Mouse (Mus musculus) neural tube, embryonic 13.5 days (tissue): ENCODE measurements at regions not wholly inside any gene's neighbourhood (a gene's known extent, or its start where the extent isn't known, plus 50 kb on each side); places are given as distances from the start of the nearest gene placed in this dataset.
"Not testable (repeated sequence)": the region's sequence is repeated elsewhere in the genome, so short reads cannot be mapped to it uniquely, and the experiment has no call there.

Experiments
- ATAC-seq: fragments of 200-750 bp; cut with Nextera tagmentation; 2 replicates; pipeline ENCODE4 v1.8.0; 2017; ENCODE audit warnings: low read depth, mild to moderate bottlenecking, moderate TSS enrichment, moderate library complexity
- H3K27ac ChIP-seq: fragments of 300-500 bp; sonication (generic); replicated peaks from 2 replicates; pipeline ENCODE4 v1.5.1; 2015; ENCODE audit warnings: moderate library complexity, mild to moderate bottlenecking, inconsistent platforms
- H3K27me3 ChIP-seq: fragments of 300-500 bp; sonication (generic); 2 replicates; pipeline ENCODE4 v1.6.1; 2015; ENCODE audit warnings: mild to moderate bottlenecking, inconsistent platforms
- H3K36me3 ChIP-seq: fragments of 300-500 bp; sonication (generic); 2 replicates; pipeline ENCODE4 v1.6.1; 2015; ENCODE audit warnings: mild to moderate bottlenecking, inconsistent platforms
- H3K4me1 ChIP-seq: fragments of 300-500 bp; sonication (generic); replicated peaks from 2 replicates; pipeline ENCODE4 v1.6.1; 2015; ENCODE audit warnings: inconsistent platforms
- H3K4me2 ChIP-seq: fragments of 300-500 bp; sonication (generic); 2 replicates; pipeline ENCODE4 v1.6.1; 2015; ENCODE audit warnings: inconsistent platforms, mild to moderate bottlenecking, moderate library complexity
- H3K4me3 ChIP-seq: fragments of 300-500 bp; sonication (generic); 2 replicates; pipeline ENCODE4 v1.5.1; 2015; ENCODE audit warnings: mild to moderate bottlenecking, inconsistent platforms
- H3K9ac ChIP-seq: fragments of 300-500 bp; sonication (generic); 2 replicates; pipeline ENCODE4 v1.6.1; 2015; ENCODE audit warnings: moderate library complexity, mild to moderate bottlenecking, inconsistent platforms
- H3K9me3 ChIP-seq: fragments of 300-500 bp; sonication (generic); 2 replicates; pipeline ENCODE4 v1.6.1; 2016; ENCODE audit warnings: inconsistent platforms
- WGBS: fragments of 180-500 bp; shearing (Covaris S2); methylation state at CpG from one replicate; pipeline ENCODE4 v1.1.7; 2015; 5-methylcytosine and 5-hydroxymethylcytosine counted together

- H3K27ac ChIP-seq = no peak overlapping the region
- no peaks in the 10 kb centered on the region for H3K9me3 ChIP-seq
- no peak overlapping the region for H3K9ac ChIP-seq
- ATAC-seq = no peak
- no peak overlapping the region for H3K4me3 ChIP-seq
- WGBS = 95% methylated on average over 2 of the region's 2 CpGs
- no peak overlapping the region for H3K4me2 ChIP-seq
- 0 out of 2 replicates have a peak, but pooled peaks cover 5% of the 10 kb centered on the region for H3K4me1 ChIP-seq
- 0 out of 2 replicates have a peak, but pooled peaks cover 6% of the 10 kb centered on the region for H3K27me3 ChIP-seq
- no peaks in the 10 kb centered on the region for H3K36me3 ChIP-seq
Observed at GRCm38 (mm10) chr7:125149151-125149550, 295.3 kb upstream of the Kdm8 start.

GRCm38 (mm10) chr7:125149740-125150139 lies 294.7 kb upstream of the Kdm8 start:
- H3K9ac ChIP-seq = no peak overlapping the region
- no peak overlapping the region for H3K4me3 ChIP-seq
- no peak overlapping the region for H3K4me2 ChIP-seq
- H3K27me3 ChIP-seq = 0 out of 2 replicates have a peak, but pooled peaks cover 6% of the 10 kb centered on the region
- ATAC-seq = no peak
- 67% methylated on average over 1 of the region's 1 CpGs for WGBS
- no peaks in the 10 kb centered on the region for H3K36me3 ChIP-seq
- H3K27ac ChIP-seq = no peak overlapping the region
- no peaks in the 10 kb centered on the region for H3K9me3 ChIP-seq
- H3K4me1 ChIP-seq = 0 out of 2 replicates have a peak, but pooled peaks cover 5% of the 10 kb centered on the region

- Histone ChIP-seq H3K4me2 (no peak overlapping the region), H3K36me3 (no peaks in the 10 kb centered on the region), H3K27me3 (no peaks in the 10 kb centered on the region), H3K4me3 (no peak overlapping the region), H3K9ac (no peak overlapping the region), H3K9me3 (no peaks in the 10 kb centered on the region), H3K4me1 (peaks cover 11% of the 10 kb centered on the region), H3K27ac (no peak overlapping the region)
- WGBS = 88% methylated on average over 5 of the region's 5 CpGs
- no peak for ATAC-seq
Observed at GRCm38 (mm10) chr7:125152281-125152680, 292.2 kb upstream of the Kdm8 start.

- peaks cover 6% of the 10 kb centered on the region for H3K4me1 ChIP-seq
- no peak overlapping the region for H3K4me3 ChIP-seq
- H3K9ac ChIP-seq = no peak overlapping the region
- no peak overlapping the region for H3K4me2 ChIP-seq
- WGBS = 25% methylated on average over 2 of the region's 2 CpGs
- ATAC-seq = no peak
- no peaks in the 10 kb centered on the region for H3K27me3 ChIP-seq
- no peaks in the 10 kb centered on the region for H3K9me3 ChIP-seq
- H3K36me3 ChIP-seq = no peaks in the 10 kb centered on the region
- no peak overlapping the region for H3K27ac ChIP-seq
Observed at GRCm38 (mm10) chr7:125155291-125155690, 289.2 kb upstream of the Kdm8 start.

- H3K4me3 ChIP-seq = no peak overlapping the region
- H3K9ac ChIP-seq = no peak overlapping the region
- H3K9me3 ChIP-seq = no peaks in the 10 kb centered on the region
- H3K27ac ChIP-seq = no peak overlapping the region
- no peaks in the 10 kb centered on the region for H3K27me3 ChIP-seq
- no peaks in the 10 kb centered on the region; the same call in 1 of the 2 replicates for H3K4me1 ChIP-seq
- no peaks in the 10 kb centered on the region for H3K36me3 ChIP-seq
- peak; percentile 80 for ATAC-seq
- H3K4me2 ChIP-seq = no peak overlapping the region; the same call in 1 of the 2 replicates
- 52% methylated on average over 19 of the region's 19 CpGs for WGBS
Observed at GRCm38 (mm10) chr7:125166881-125167351, 277.6 kb upstream of the Kdm8 start.

GRCm38 (mm10) chr7:125167666-125168065 lies 276.8 kb upstream of the Kdm8 start:
- Histone ChIP-seq H3K9me3 (no peaks in the 10 kb centered on the region), H3K4me1 (no peaks in the 10 kb centered on the region; the same call in 1 of the 2 replicates), H3K4me2 (no peak overlapping the region), H3K36me3 (no peaks in the 10 kb centered on the region), H3K4me3 (no peak overlapping the region), H3K27ac (no peak overlapping the region), H3K27me3 (no peaks in the 10 kb centered on the region), H3K9ac (no peak overlapping the region)
- no peak for ATAC-seq
- 89% methylated on average over 4 of the region's 4 CpGs for WGBS

GRCm38 (mm10) chr7:125181548-125181947 lies 262.9 kb upstream of the Kdm8 start:
- 84% methylated on average over 3 of the region's 3 CpGs for WGBS
- Histone ChIP-seq H3K4me3 (no peak overlapping the region), H3K4me1 (no peaks in the 10 kb centered on the region), H3K36me3 (no peaks in the 10 kb centered on the region), H3K9ac (no peak overlapping the region), H3K9me3 (no peaks in the 10 kb centered on the region), H3K27ac (no peak overlapping the region), H3K4me2 (no peak overlapping the region), H3K27me3 (no peaks in the 10 kb centered on the region)
- ATAC-seq = no peak

- Histone ChIP-seq H3K9ac (no peak overlapping the region), H3K27me3 (no peaks in the 10 kb centered on the region), H3K27ac (no peak overlapping the region), H3K4me3 (no peak overlapping the region), H3K4me1 (no peaks in the 10 kb centered on the region), H3K36me3 (no peaks in the 10 kb centered on the region), H3K4me2 (no peak overlapping the region), H3K9me3 (no peaks in the 10 kb centered on the region)
- WGBS = 90% methylated on average over 4 of the region's 4 CpGs
- no peak for ATAC-seq
Observed at GRCm38 (mm10) chr7:125182266-125182665, 262.2 kb upstream of the Kdm8 start.

- H3K9ac ChIP-seq, H3K4me3 ChIP-seq, H3K9me3 ChIP-seq, H3K27ac ChIP-seq, H3K27me3 ChIP-seq, H3K36me3 ChIP-seq, H3K4me2 ChIP-seq, ATAC-seq, H3K4me1 ChIP-seq: not testable (repeated sequence)
- WGBS = 85% methylated on average over 4 of the region's 4 CpGs
Observed at GRCm38 (mm10) chr7:125183011-125183410, 261.5 kb upstream of the Kdm8 start.

- no peak overlapping the region for H3K4me3 ChIP-seq
- WGBS = 53% methylated on average over 13 of the region's 13 CpGs
- ATAC-seq = no peak
Observed at GRCm38 (mm10) chr7:125185037-125185679, 259.3 kb upstream of the Kdm8 start.

GRCm38 (mm10) chr7:125187011-125187740 lies 257.3 kb upstream of the Kdm8 start:
- no peak overlapping the region for H3K4me3 ChIP-seq
- H3K9ac ChIP-seq = no peak overlapping the region
- H3K36me3 ChIP-seq = no peaks in the 10 kb centered on the region
- no peaks in the 10 kb centered on the region for H3K9me3 ChIP-seq
- H3K27me3 ChIP-seq = no peaks in the 10 kb centered on the region
- ATAC-seq = no peak
- WGBS = 79% methylated on average over 10 of the region's 10 CpGs
- H3K4me2 ChIP-seq = no peak overlapping the region
- 0 out of 2 replicates have a peak, but pooled peaks cover 9% of the 10 kb centered on the region for H3K4me1 ChIP-seq
- H3K27ac ChIP-seq = no peak overlapping the region

More at GRCm38 (mm10) chr7:125185037-125185679, 259.3 kb upstream of the Kdm8 start:
- no peak overlapping the region for H3K9ac ChIP-seq
- no peak overlapping the region for H3K27ac ChIP-seq
- H3K4me2 ChIP-seq = no peak overlapping the region
- no peaks in the 10 kb centered on the region for H3K9me3 ChIP-seq
- H3K27me3 ChIP-seq = no peaks in the 10 kb centered on the region
- H3K4me1 ChIP-seq = 0 out of 2 replicates have a peak, but pooled peaks cover 9% of the 10 kb centered on the region
- H3K36me3 ChIP-seq = no peaks in the 10 kb centered on the region

- peak overlapping the region; percentile 49; the same call in 1 of the 2 replicates for H3K27ac ChIP-seq
- H3K27me3 ChIP-seq = no peaks in the 10 kb centered on the region
- H3K9ac ChIP-seq = no peak overlapping the region
- H3K4me3 ChIP-seq = no peak overlapping the region
- ATAC-seq = no peak
- 0 out of 2 replicates have a peak, but pooled peaks cover 9% of the 10 kb centered on the region for H3K4me1 ChIP-seq
- H3K4me2 ChIP-seq = no peak overlapping the region
- H3K9me3 ChIP-seq = no peaks in the 10 kb centered on the region
- H3K36me3 ChIP-seq = no peaks in the 10 kb centered on the region
- WGBS = 63% methylated on average over 5 of the region's 5 CpGs
Observed at GRCm38 (mm10) chr7:125188986-125189385, 255.5 kb upstream of the Kdm8 start.
